Mouse (Mus musculus): ENCODE data around the gene Zfp524.
"Not testable (repeated sequence)": the region's sequence is repeated elsewhere in the genome, so short reads cannot be mapped to it uniquely, and the experiment has no call there.

Gene Zfp524

DNA sequence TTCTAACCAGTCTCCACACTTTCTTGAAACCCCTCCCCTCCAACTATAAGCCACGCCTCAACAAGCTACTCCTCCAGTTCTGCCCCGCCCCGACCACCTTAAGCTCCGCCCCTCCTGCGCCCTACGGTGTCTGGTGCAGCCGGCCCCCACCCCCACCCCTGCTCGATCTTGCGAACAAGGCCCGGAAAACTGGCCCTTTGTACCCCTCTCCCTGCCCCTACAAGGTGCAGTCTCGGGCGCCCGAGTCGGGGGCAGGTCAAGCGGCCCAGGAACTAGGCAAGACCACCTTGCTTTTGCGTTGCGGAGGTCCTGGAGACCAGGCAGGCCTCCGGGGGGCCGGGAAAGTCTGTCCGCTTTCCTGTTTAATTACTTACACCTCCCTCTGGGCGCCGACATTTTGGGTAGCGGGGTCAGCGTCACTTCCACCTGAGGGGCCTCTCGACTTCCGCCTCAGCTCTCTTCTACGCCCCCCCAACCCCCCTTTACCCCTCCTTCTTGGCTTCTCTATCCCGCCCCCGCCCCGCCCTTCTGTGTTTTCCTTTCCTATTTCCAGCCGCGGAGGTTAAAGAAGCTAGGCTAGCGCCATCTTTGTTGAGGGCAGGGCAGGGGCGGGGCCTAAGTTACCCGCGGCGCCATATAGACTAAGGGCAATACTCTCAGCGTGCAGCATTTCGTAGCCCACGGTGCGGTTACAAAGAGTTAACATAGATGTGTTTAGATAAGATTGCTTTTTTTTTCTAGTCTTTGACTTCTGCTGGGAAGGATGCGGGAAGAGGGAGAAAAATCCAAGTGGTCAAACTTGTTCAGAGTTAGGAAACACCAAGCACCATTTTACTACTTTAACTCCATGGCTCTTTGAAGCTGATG is at the start of gene Zfp524, which contains the start of gene Fiz1:
Gene Zfp524, plus strand, starts transcription at position 165 of the 867 bp plus-strand sequence.
Gene Fiz1, minus strand, starts transcription at position 447 of the 867 bp plus-strand sequence.
- DNase-seq (ENCODE audit: low spot score), result peak; percentile 98

DNA sequence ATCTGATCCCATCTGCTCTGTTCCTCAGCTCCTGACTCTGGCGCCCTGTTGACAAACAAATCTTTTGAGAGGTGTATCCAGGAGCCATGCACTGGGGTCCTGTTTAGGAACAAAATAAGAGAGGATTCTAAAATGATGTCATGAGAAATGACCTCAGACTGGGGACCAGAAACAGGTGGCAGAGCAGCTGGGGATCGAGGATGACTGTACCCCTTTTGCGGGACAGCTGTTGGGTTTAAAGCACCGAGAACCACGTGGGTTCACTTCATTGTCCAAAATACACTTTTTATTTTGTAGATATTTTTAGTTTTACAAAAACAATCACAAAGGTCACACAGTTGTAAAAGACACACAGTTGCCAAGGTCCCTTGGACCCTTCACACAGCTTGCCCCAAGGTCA is 49.2 kb upstream of the Zfp524 start:
- no peak for DNase-seq (ENCODE audit: low spot score)

DNA sequence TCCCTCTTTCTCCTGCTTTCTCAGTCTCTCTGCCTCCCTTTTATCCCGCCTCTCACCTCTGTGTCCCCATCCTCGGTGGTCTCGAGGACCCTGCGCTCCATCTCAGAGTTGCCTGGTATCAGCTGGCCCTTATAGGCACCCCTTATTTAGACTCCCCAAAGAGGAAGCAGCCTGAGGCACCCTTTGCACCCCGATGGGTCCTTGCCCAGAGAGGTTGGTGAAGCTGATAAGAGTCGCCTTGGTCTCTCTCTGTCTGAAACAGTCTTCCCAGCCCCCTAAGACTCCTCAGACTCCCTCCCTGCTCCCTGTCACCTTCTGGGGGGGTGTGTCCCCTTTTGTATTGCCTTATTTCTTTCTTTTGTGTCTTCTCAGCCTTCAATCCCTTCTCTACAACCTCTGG is 43.1 kb upstream of the Zfp524 start, which contains the start of gene Sbk3:
Gene Sbk3, minus strand, starts transcription at position 101 of the 400 bp plus-strand sequence.
- no peak for DNase-seq (ENCODE audit: low spot score)

DNA sequence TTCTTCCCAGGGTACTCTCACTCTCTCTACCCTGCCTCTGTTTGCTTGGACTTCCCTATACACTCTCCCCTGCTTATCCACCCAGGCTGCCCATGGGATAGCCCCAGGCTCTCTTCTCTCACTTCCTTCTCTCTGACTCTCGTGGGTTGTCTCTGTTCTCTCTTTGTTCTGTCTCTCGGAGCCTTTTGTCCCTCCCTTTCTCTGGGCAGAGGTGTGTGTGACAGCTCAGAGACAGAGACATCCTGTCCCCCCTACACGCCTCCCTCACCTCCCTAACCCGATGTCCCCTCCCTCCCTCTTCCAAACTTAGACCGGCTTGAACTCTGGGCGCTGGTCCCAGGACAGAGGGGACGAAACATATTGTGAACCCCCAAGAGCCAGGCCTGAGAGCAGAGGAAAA is 42.5 kb upstream of the Zfp524 start:
- DNase-seq (ENCODE audit: low spot score), result no peak

DNA sequence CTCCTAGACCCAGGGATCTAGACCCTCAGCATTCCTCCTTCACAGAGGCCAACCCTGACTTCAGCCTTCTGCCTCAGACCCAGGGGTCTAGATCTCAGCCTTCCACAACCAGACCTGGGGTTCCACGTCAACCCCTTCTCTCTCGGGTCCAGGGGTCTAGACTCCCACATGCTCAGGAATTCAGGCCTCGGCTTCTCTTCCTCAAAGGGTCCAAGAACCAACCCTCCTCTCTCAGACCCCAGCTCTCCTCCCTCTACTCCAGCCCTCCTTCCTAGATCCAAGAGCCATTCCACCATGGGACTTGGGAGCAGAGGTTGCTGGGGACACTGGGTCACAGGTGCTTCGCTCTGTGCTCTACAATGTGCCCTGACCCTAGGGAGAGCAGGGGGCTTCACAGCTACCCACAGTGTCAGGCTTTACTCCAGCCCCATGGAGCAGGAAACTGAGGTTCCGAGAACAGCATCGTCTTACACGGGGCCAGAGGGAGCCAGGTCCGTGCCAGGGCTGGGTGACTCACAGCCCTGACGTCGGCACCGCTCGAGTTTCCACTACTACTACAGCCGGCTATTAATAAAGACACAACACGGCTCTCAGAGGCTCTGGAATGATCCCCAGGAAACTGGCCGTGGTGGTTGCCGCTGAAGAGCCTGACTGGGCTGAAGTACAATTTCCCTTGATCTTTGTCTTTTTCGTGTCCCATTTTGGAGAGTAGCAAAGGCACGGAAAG is 41.7 kb upstream of the Zfp524 start:
- peak; percentile 51 for DNase-seq (ENCODE audit: low spot score)

DNA sequence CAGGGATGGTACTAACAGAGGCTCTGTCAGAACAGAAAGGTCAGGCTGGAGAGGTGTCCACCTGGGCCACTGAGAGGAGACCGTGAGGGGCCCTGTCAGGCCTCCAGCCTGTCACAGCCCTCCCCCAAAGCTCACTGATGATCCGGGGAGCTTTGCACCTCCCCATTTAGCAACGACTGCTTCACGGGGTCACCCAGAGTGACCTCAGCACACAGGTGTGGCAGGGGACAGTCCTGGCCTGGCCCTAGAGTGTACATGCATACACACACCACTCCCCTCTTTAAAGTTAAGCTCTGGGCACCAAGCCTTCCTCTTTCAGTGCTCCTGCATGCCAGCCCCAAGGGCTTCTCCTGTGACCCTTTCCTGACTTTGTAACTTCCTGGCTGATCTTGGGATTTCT is 38.8 kb upstream of the Zfp524 start:
- no peak for DNase-seq (ENCODE audit: low spot score)

DNA sequence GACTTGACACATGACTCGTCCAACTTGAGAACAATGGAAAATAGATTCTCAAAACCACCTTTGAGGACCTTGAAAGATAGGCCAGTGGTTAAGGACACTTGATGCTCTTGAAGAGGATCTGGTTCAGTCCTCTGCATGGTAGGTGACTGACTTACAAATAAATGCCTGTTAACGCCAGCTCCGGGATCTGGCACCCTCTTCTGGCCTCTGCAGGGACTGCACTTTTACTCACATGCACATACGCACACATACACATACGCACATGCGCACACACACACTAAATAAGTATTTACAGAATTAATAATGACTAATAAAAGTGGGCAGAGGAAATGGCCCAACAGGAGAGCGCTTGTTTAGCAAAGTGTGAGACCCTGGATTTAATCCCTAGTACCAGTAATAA is 37.4 kb upstream of the Zfp524 start:
- DNase-seq (ENCODE audit: low spot score), result no peak

DNA sequence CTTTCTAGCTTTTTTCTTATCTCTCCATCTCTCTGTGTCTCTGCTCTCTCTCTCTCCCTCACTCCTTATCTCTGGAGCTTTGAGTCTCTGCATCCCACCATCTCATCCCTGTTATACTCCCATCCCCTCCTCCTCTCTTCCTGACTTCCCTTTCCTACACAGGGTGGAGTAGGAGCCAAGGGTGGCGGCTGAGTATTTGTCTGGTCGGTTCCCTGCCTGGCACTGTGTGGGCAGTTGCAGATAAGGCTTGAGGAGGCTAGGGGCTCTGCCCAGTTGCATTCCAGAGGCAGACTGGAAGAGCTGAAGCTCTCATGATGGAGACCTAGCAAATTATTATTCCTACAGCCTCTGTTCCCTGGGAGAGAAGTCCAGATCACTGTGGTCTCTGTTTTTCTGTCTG is 26.0 kb upstream of the Zfp524 start:
- DNase-seq (ENCODE audit: low spot score), result no peak

DNA sequence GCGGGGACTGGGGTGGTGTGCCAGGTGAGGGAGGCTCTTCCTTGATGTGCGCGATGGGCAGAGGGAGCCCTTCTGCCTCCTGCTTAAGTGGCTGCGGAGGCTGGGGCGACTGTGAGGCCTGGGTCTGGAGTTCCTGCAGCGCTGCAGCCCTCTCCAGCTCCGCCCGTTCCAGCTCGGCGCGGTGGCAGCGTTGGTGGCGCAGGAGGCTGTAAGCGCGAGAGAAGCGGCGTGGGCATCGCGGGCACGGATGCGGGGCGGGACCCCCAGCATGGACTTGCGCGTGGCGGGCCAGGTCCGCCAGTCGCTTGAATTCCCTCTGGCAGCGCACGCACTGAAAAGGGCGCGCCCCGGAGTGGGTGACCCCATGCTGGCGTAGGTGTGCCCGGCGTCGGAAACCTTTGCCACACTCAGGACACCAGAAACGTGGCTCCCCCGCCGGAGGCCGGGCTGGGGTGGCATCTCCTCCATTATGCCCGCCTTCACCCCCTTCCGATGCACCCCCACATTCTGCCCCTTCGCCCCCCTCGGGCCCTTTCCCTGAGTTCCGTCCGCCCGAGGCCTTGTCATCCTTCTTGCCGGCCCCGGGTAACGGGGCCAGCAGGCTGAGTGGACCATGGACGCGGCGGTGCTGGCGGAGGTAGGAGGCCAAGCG is 20.7 kb upstream of the Zfp524 start:
- DNase-seq (ENCODE audit: low spot score), result no peak

DNA sequence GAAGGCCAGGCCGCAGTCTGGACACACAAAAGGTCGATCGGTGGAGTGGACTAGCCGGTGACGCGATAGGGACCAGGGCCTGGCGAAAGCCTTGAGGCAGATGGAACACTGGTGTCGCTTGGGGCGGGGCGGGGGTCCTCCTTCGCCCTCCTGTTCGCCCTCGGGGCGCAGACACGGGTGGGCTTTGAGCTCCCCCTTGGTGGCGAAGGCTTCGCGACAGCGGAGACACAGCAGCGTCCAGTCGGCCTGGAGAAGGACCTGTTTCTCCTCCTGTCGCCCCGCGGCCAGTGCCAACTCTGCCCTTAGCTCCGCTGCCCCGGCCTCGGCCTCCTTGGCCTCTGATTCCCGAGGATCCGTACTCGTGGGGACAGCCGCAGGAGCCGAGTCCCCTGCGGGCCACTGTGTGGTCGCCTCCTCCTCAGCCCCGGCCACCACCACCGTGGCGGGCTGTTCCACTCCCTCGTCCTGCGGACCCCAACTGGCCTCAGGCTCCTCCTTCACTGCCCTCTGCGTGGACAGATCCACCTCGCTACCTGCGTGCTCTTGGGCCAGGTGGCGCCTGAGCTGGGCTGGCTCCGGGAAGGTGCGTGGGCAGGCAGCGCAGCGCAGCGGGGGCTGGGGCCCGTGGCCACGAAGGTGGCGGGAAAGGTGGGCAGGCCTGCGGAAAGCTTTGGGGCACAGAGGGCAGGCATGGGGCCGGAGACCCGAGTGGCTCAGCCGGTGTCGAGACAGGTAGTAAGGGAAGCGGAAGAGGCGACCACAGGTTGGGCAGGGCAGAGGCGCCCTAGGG is 20.0 kb upstream of the Zfp524 start:
- DNase-seq (ENCODE audit: low spot score), result no peak

DNA sequence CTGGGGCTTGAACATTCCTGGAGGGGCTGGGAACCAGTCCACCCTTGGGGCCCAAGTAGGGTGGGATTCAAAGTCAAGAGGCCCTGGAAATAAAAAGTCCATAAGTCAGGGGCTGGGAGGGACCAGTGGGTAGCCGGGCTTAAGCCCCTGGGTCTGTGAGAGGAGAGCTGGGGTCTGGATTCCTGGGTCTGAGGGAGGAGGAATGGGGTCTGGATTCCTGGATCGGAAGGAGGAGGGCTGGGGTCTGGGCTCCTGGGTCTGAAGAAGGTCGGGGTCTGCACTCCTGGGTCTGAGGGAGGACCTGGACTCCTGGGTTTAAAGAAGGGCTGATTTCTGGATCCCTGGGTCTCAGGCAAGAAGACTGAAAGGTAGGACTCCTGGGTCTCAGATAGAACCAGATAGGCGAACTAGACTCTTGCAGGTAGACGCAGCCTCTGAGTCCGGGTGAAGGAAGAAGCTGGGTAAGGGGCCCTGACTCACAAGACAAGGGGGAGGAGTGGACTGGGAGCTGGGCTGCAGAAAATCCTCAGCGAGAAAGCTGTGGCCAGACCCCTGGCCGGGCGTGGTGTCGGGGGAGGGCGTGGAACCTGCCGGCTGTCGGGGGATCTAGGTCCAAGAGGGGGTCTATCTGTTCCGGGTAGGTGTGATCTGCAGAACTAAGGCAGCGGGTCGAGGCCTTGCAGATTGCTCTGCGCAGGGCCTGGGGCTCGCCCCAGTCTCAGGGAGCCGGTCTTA is 18.8 kb upstream of the Zfp524 start:
- DNase-seq (ENCODE audit: low spot score), result no peak

DNA sequence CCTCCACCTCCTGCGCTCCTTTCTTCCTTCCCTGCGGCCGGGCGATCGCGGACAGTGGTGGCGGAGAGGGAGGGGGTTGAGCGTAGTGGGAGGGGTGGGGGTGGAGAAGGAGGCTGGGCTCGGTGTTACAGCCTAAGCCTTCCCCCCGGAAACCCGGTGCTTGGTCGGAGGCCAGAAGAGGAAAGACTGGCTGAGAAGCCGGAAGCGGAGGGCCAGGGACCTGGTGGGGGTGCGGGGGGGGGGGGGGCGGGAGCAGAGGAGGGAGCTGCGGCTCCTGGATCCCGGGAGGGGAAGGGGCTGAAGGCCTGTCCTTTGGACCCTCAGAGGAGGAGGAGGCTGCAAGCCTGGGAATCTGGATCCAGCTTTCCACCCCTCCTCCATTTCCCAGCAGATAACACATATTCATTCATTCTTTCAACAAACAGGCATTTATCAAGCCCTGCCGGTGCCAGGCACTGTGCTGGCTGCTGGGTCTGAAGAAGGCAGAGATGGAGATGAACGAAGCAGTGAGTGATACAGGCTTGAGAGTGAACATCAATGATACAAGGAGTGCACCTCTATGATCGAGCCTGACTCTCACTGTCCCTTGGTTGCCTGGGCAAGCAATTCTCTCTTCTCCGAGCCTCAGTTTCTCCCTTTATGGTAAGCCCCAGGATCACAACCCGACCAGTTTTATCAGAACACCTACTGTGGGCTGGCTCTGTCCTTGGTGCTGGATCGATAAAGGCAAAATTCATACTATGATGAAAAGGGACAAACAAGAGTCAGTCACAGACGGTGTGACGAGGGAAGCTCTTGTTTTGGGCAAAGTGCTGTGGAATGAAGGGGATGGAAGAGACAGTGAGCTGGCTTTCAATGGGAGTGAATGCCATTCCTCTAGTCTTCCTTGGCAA is 18.0 kb upstream of the Zfp524 start, which contains the start of gene Zfp579:
Gene Zfp579, minus strand, starts transcription at position 156 of the 893 bp plus-strand sequence.
- peak; percentile 93 for DNase-seq (ENCODE audit: low spot score)

DNA sequence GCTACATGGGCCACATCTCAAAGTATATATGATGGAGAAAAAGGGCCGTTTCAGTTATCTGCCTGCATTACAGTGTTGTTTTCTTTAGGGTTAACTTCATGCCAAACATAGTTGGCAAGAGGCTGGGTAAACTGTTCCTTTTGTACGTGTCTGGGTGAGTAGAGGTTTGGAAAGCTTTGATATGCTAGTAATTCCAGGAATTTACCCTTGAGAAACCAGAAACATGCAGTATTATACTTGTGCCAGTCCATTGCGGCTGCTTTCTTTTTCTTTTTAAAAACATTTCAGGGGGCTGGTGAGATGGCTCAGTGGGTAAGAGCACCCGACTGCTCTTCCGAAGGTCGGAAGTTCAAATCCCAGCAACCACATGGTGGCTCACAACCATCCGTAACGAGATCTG is 17.3 kb upstream of the Zfp524 start:
- DNase-seq (ENCODE audit: low spot score), result no peak

DNA sequence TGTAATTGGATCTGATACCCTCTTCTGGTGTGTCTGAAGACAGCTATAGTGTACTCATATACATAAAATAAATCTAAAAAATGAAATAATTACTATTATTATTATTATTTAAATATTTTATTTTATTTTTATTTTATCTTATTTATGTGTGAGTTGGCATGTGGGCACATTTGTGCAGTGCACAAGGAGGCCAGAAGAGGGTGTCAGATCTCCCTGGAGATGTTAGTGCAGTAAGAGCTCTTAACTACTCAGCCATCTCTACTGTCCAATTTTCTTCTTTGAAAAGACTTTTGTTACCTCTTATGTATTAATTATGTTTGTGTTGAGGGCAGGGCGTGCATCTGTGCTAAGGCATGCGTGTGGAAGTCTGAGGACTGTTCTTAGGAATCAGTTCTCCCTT is 14.3 kb upstream of the Zfp524 start:
- DNase-seq (ENCODE audit: low spot score), result no peak

DNA sequence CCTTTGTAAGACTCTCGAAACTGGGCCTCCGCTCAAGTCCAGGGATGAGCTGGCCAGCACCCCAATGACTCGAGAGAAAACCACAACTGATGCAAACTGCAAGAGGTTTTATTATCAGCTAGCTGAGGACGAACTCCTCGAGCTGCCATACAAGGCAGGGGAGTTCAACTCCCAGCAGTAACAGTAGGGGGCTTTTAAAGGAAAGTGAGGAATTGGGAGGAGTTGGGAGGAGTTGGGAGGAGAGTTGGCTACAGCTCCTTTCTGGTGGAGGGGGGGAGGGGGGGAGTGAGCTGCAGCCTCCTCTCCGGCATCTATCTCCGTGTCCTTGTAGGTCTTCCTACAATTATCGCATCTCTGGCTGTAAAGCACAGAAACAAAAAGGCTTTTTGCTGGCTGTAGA is 11.3 kb upstream of the Zfp524 start:
- not testable (repeated sequence) for DNase-seq (ENCODE audit: low spot score)

DNA sequence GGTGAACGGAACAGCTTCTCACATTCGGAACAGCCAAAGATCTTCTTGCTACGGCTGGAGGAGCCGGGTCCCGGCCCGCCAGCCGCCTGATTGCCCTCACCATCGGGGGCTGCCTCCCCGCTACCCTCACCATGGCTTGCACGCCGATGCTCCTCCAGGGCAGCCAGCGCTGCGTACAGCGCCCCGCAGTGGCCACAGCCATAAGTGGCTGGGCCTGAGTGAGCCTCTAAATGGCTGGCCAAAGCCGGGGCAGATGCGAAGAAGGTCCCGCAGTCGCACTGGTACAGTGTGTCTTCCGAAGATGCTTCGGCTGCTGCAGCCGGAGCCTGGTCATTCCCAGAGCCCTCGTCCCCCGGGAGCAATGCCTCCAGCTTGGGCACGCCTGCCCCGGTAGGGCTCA is 6.0 kb upstream of the Zfp524 start:
- DNase-seq (ENCODE audit: low spot score), result no peak

DNA sequence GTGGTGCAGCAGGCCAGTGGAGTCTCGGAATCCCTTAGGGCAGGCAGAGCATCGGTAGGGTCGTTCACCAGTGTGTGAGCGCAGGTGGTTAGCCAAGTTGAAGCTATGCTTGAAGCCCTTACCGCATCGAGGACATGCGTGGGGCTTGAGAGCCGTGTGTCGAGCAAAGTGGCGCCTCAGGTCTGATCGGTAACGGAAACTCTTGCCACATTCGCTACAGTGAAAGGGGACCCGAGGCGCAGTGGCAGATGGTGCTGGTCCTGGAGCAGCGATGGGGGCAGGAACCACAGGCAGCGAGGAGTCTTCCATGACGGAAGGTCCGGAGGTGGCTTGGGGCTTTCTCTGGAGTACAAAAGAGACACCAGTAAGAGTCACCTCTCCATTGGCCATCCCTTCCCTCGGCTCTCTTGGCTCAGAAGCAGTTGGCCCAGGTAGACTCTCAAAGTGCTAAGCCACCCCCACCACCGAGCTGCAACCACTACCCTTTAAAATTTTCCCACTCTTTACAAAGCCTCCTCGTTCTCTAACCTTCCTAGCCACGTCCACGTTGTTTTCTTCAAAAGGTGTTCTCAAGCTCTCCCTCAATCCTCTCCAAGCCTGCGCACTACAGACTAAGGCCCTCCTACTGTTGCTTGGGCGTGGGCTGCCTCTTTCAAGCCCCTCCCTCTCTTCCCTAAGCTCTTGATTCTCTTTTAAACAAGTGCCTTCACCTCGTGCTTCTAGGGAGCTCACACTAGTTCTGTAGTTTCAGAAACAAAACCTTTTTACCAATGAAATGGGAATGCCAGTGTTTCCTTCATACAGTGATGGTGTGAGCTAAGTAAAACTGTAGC is 1.3 kb upstream of the Zfp524 start:
- no peak for DNase-seq (ENCODE audit: low spot score)

DNA sequence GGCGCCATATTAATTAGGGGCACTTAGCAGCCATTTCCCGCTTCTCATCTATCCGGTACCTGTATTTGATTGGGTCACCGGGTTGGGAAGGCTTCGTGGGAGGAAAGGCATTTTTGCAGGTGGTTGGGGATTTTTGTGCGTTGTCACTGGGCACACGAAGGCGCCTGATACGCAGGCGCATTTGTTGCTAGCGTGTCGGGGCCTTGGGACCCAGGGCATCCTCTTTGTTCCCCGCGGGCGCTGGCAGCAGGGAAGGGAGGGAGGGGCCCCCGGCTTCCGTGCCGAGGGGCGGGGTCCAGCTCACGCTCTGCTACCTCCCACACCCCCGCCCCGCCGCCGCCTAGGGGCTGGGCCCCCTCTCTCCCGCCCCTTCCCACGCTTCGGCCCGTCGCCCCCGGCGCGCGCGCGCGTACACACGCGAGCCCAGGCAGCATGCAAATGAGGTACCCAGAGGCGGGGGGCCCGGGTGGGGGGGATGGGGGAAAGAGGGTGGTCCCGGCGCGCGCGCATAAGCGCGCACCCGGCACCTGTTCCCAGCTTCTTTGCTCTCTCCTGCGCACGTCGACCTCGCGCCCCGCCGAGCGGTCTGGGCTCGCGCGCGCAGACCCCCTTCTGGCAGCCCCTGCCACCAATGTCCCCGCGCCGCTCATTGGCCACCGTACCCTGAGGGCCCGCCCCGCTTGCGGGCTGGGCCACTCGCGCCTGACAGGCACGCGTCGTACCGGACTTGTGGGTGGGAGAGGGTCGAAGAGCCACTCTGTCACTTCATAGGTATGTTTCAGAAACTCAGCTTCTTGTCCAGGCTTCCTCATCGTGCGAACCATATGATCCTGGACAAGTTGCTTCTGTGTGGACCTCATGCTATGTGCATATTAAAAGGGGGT is 1.1 kb downstream of the Zfp524 start, which contains the start of gene Gm44973:
Gene Gm44973, plus strand, starts transcription at position 379 of the 884 bp plus-strand sequence.
- DNase-seq (ENCODE audit: low spot score), result peak; percentile 95

Data from urinary bladder, postnatal 14 days (tissue).